Mouse (Mus musculus) right cerebral cortex, postnatal 14 days (tissue): ENCODE results near the gene Cip2a.

Source experiments
- DNase-seq: peaks from one replicate; pipeline ENCODE4 v3.0.0; 2022

Cip2a gene

DNA sequence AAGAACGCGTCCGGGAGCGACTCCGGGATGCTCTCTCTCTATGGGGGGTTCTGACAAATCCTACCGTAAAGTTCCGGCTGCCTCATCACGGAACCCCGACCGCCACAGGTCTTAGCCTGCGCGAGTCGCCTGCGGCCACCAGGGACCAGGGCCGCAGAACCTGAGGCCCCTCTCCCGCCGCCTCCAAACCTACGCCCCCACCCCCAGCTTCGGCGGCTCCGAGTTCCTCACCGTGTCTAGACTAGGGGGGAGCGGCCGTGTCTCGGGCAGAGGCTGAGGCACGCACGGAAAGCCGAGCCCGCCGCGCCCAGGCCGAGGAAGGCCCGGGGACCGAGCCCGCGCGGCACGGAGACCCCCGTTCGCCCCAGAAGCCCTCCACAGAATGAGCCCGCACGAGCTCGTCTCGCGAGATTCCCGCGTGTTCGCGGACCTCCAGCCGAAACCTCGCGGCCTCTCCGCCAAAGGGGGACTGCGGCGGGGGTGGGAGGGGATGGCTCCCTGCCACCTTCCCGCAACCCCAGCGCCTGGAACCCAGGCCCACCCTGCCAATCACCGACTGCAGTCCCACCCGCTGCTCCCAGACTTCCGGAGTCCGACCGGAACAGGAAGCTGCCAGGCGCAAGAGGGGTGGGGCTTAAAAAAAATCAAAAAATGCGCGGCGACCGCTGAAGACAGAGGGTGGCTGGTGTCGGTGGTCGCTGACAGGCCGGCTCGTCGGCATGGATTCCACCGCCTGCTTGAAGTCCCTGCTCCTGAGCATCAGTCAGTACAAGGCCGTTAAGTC, at the start of gene Cip2a, which contains the start of gene Dzip3:
Cip2a (plus strand) TSS at position 627 of the 784 bp plus-strand sequence.
Dzip3 (minus strand) TSS at position 607 of the 784 bp plus-strand sequence.
- peak; percentile 91 for DNase-seq

- DNase-seq, result no peak
Observed at GRCm38 (mm10) chr16:48972996-48973395, 21.0 kb upstream of the Cip2a start.

GRCm38 (mm10) chr16:48973548-48973947, 20.4 kb upstream of the Cip2a start:
- DNase-seq, result no peak

- DNase-seq, result no peak
Observed at GRCm38 (mm10) chr16:48979965-48980364, 14.0 kb upstream of the Cip2a start.

DNA sequence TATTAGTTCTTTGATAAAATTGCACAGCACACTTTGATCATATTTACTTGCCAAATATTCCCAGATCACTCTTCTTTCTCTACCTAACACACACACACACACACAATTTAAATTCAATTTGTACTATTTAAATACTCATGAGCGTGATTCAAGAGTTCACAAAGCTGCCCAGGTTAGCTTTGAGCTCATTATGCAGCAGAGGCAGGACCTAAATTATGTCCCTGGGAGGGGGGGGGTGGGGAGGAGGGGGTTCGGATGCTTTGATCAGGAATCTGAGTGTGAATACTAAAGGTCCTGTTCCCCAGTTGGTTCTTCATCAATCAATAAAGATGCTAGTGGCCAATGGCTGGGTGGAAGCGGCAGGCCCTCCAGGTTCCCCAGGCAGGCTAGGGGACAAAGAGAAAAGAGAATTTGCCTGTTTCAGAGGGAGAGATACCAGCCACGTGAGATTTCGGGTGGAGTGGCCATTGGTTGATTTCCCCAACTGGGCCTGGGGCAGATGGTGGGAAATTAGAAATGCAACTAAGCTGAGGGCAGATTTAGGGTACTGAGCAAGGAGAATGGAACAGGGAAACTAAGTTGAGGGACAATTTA, 8.9 kb upstream of the Cip2a start:
- no peak for DNase-seq

- DNase-seq, result no peak
Observed at GRCm38 (mm10) chr16:48989700-48990099, 4.3 kb upstream of the Cip2a start.

GRCm38 (mm10) chr16:48992437-48993230, 1.4 kb upstream of the Cip2a start:
- DNase-seq, result no peak

DNA sequence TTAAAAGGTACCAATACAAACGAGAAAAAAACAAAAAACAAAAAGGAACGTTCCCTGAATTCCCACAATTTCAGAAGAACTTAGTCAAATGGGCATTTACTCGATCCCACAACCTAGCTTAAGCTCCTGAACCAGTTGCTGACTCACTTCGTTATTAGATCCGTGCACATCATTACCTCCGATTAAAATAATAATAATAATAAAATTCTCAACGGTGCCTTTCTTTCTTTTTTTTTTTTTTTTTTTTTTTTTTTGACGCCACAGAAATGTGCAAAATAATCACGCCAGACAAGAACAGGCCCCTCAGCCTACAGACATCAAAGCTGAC, 790 bp upstream of the Cip2a start:
- no peak for DNase-seq

DNA sequence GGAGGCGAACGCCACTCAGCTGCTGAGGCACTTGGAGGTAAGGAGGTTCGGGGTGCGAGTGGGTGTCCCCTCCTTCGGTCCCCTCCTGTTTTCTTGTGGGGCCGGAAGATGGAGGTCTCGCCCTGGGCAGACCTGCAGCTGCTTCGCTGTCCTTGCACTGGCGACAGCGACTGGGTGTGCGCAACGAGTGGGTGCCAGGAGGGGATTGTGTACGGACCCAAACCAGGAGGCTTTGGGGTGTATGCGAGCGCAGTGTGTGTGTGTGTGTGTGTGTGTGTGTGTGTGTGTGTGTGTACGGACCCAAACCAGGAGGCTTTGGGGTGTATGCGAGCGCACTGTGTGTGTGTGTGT, 333 bp downstream of the Cip2a start:
- no peak for DNase-seq

DNA sequence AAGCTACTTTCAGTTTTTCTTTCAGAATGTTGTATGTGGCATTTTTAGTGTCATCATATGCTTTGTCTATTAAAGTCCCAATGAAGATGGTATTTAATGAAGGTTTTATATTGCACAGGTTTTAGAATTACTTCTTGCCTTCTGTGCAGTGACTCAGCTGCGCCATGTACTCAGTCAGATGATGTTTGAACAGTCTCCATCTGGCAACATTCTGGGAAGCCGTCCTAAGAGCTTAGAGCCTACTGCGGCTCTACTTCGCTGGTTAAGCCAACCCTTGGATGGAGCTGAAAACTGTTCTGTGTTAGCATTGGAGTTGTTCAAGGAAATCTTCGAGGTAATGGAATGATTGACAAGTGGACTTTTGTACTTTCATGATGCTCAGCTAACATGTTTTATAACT, 10.2 kb downstream of the Cip2a start:
- DNase-seq, result no peak

DNA sequence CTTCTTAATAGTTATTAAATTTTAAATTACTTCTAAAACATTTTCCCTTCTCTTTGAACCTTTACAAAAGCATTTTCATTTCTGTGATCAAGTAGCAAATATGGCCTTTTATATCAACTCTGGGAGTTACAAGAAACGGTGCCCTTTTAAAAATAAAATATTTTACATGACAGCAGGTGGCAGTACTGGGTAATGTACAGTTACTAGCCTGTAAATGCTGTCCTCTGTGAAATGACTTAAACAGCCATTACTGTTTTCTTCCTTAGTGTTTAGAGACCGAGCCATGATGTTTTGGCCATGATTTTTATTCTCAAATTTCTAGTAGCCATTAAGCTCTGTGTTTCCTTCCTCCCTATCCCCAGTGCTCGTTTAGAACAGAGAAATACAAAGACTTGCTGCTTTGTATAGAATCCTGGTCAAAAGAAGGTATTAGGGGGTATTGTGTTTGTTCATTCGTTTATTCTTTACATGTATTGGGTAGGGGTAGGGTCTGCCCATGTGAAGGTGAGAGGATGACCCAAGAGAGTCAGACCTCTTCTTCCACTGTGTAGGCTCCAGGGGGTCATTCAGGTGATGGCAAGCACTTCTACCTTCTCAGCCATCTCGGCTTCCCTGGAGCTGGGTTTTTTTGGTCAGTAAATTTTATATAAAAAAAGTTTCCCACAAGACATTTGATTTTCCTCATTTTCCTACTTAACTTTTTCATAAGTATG, 22.8 kb downstream of the Cip2a start:
- DNase-seq, result no peak

- no peak for DNase-seq
Observed at GRCm38 (mm10) chr16:49035852-49036251, 41.9 kb downstream of the Cip2a start.

DNA sequence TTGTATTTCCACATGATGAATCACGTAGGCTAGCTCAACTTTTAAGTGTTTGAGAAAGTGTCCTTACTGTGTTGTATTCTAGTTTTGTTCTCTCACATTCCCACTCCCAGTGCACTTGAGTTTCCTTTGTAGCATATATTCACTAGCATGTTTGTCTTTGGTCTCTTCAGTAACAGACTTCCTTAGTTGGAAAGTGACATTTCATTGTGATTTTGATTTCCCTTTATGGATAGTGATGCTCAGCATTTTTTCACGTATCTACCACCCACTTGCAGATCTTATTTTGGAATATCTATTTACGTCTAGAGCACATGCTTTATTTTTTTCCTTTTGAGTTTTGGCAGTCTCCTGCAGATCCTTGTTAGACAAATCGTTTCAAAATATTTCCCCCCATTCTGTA, 43.8 kb downstream of the Cip2a start:
- no peak for DNase-seq

DNA sequence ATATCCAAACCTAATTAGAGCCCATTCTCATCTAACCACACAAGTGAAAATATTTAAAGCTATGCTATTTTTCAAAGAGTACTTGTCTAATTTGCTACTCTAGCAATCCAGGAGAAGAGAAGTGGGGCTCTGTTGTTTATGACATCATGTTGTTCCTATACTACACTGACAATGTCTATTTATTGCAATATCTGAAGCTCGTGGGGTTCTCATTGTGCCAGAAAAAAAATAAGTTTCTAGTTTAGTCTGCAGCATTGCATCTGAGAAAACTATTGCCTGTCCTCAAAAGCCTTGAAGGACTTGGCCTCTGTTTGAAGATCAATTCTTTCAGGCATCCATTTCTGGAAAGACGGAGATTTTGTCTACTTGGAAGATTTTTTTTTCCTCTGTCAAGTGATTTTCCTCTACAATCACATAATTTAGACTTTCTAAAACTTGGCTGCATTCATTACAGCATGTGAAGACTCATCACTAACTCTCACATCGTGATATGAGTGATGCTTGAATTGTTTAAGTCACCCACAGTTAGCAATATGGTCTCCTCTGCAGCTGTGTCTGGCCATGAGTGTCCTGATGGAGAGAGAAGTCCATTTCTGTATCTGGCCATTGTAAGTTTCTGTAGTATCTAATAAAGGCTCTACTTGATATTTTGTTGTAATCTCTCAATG, 46.7 kb downstream of the Cip2a start:
- DNase-seq, result no peak

DNA sequence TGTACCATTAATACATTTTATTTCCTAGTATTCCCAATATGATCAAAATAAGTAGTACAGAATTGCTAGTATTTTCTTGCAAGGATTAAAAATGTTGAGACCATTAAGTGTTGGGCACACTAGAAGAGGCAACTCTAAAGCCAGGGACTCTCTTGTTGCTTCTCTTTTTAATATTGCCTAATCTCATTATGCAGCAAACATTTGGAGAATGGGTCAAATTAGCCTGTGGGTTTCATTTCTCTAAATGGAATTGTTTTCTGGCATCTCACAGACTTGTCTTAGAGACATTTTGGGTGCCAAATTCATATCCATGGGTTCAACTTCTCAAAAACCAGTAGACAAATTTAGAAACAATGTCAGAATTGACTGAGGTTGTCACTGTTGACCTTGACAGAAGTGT, 55.2 kb downstream of the Cip2a start:
- DNase-seq, result no peak

- DNase-seq, result no peak
Observed at GRCm38 (mm10) chr16:49057186-49057585, 63.2 kb downstream of the Cip2a start, which contains the start of gene Myh15. TSS of gene Myh15 (plus strand) at chr16:49057486.
